Mouse (Mus musculus): ENCODE results near the gene Xrra1.

DNA sequence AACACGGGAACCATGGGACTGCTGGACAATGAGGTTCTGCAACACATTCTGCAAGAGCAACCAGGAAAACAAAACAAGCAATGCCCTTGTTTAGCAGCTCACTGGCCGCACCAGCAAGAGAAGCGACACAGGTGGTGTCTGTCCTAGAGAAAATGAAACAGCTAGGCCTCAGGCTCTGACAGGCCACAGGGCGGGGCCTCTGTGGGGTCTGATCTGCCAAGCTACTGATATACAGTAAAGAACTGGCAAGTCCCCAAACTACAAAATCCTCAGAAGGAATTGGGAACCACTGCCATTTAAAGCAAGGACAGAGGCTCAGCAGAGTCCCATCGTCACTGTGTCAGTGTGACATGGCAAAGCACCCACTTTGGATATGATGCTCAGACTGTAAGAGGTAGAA, 36.5 kb upstream of the Xrra1 start:
- no peak for TF ChIP-seq GATA1 (IDR thresholded peaks at IDR 0.05; ENCODE audit: low read length)
- TF ChIP-seq TAL1 (IDR thresholded peaks at IDR 0.05; ENCODE audit: low read length) = no peak
